Mouse (Mus musculus): ENCODE data around the gene Stxbp3.

The Stxbp3 gene

DNA sequence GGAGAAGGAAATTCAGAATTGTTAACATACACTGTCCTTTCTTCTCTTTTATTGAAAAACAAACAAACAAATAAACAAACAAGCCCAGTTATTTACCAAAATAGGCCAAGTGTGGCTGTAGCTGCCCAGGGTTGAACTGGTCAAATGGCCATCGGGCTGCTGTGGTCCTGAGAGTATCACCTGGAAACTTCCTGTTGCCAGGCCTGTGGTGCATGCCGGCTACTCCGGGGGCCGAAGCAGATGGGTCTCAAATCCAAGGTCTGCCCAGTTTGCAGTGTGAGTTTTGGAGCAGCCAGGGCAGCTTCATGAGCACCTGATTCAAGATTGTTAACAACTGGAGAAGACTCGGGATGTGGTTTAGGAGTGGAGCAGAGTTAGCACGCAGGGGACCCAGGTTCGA lies 74.8 kb downstream of the Stxbp3 start:
- in situ Hi-C loops (cut with MboI, MseI) = no loop called here

DNA sequence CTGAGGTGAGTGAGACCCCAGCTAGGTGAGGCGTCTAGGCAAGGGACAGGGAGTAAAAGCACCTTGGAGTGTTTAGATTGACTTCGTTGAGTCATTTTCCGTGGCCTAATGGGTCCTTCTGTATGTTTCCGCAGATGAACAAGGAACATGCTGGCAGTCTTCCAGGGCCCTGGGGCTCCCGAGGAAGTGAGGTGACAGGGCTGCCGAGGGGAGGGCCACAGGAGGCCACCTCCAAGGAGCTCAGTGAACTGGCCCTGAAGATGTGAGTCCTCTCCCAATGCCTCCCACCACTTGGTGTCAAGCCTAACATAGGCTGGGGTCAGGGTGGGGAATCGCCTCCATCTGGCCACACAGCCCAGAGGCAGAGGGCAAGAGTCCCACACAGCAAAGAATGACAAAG lies 75.3 kb downstream of the Stxbp3 start:
- in situ Hi-C loops (cut with MboI, MseI) = no loop called here

DNA sequence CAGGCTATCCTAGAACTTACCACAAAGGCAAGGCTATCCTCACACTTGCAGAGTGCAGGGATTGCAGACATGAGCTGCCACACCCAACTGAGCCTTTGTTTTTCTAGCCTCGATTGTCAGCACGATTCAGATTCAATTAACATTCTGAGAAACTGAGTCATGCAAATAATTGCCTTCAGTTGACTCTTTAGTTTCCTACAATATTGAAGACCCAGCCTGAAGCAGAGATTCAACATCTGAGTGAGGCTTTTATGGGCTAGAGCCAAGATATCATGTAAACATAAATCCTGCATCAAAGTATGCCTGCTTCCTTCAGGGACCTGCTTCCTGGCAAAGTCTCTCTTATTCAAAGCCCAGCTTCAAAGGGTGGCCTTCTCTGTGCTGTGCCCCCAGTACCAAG lies 76.6 kb downstream of the Stxbp3 start:
- in situ Hi-C loops (cut with MboI, MseI) = no loop called here

DNA sequence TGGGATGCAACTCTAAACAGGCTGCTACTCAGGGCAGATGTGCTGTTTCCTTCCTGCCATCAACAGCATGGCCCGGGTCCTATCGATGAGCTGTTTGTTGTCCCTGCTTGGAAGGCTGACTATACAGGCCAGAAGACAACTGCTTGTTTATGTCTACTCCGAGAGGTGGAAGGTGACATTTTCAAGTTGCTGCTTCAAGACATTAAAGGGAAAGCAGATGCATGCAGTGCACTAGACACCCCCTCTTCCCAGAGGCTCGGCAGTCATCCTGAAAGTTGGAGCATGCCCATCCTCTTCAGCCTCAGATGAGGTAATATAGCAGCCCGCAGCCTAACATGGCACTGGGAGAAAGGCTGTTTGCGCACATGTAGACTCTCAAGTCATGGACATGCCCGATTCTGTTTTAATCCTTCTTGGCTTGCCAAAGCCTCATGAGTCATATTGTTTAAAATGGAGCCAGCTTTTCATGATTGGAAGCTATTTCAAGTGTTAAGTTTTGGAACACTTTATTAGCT lies 77.7 kb downstream of the Stxbp3 start:
- in situ Hi-C loops (cut with MboI, MseI) = no loop called here

DNA sequence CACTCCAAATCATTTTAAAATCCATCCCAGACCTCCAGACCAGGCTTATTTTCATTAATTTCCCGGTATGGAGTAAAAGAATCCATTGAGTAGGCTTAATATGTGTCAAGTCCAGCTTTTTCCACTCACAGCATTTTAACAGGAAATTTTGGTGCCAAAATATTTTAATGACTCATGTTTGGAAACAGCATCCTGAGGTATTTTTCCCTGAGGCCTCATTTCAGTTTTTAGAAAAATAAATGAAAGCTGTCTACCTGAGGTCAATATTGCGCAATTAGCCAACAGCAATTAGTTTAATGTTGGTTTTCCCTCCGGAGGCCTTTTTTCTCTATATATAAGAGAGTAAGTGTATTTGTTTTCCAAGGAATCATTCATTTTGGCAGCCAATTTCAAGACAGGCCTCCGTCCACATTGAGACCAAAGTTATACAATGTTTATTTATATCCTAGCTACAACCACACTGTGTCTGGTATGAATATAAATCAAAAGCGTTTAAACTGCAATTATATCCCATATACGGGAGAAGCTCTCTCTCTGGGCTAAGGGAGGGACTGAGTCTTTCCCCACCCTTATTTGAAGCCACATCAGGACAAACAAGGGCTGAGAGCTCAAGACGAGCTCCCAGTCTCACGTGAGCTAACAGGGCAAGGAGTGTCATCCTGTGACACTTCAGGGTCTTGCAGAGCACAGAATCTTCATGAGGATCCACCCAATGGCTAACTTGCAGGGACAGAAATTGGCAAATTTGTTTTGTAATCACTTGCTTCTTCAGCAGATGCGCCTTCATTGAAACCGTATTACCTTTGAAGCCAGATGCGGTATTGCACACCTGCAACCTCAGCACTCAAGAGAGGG lies 80.5 kb downstream of the Stxbp3 start:
- in situ Hi-C loops (cut with MboI, MseI) = no loop called here

DNA sequence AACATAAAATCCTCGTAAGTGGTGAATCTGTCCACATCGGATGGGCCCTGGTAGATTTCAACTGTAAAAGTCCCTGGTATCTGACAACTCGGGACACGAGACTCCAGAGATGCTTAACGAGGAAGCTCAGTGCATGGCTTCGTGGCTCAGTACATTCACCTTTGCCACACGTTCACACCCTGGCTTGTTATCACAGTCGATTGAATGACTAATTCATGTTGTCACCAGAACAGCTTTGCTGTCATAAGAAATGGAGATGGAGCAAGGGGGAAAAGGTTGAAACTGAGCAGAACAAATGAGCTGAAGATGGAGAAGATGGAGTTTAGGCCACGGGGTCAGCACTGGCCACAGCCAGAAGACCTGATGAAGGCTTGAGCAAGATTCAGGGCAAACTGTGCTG lies 82.8 kb downstream of the Stxbp3 start:
- in situ Hi-C loops (cut with MboI, MseI) = no loop called here

DNA sequence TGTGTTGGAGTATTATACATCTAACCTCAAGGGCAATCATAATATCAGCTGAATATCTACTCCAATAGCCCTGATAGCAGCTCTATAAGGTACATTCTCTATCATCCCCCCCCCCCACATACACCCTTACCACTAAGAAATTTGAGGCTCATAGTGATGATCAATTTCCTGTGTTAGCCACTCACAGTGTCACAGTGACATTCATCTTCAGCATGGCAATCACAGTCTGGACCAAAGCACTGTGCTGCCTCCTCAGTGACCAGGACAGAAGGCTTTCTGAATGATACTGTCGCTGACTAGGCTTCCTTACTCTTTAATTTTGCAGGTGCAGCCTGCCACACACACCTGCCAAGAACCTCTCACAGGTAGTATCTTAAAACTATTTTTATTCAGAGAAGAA lies 84.2 kb downstream of the Stxbp3 start:
- in situ Hi-C loops (cut with MboI, MseI) = no loop called here

DNA sequence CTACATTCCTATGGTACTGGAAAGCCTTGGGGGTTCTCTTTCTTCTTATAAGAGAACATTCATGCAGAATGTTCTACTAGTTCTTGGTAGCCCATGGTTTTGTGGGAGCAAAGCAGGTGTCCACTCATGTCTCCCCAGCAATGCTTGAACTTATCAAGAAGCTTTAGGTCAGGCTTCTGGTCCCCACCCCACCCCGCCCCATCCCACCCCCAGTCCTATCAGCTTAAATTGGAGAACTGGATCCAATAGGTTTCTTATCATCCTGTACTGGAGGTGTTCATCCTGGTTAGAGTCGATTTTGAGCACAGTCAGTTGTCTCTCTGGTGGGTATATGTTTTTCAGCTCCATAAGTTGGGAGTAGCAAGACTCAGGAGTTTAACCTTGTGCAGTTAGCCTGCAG lies 84.8 kb downstream of the Stxbp3 start:
- in situ Hi-C loops (cut with MboI, MseI) = no loop called here

DNA sequence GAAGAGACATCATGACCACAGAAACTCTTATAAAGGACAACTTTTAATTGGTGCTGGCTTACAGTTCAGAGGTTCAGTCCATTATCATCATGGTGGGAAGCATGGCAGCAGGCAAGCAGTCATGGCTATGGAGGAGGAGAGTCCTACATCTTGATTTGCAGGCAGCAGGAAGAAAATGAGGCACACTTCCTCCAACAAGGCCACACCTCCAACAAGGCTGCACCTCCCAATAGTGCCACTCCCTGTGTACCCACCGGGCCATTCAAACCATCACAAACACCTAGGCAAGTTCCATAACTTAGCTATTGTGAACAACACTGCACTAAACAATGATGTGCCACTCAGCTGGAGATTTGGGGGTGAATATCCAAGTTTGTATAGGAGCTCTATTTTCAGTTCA lies 85.8 kb downstream of the Stxbp3 start:
- in situ Hi-C loops (cut with MboI, MseI) = no loop called here

DNA sequence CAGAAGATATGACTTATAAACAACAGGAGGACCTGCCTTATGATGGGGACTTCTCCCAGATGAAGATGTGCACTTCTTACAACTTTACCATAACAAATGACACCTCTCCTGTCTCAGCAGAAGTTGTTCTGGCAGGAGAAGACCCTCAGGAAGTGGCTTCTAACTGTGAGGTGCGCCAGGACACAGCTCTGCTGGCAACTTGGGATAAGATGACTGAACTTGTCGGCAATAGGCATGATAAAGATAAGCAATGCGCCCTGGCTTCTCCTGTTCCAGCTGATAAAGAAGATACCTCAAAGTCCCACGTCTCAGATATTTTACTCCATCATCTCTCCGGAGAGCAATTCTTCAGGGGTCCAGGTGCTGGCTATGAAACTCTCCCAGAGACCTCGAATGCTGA lies 88.6 kb downstream of the Stxbp3 start:
- in situ Hi-C loops (cut with MboI, MseI) = no loop called here

DNA sequence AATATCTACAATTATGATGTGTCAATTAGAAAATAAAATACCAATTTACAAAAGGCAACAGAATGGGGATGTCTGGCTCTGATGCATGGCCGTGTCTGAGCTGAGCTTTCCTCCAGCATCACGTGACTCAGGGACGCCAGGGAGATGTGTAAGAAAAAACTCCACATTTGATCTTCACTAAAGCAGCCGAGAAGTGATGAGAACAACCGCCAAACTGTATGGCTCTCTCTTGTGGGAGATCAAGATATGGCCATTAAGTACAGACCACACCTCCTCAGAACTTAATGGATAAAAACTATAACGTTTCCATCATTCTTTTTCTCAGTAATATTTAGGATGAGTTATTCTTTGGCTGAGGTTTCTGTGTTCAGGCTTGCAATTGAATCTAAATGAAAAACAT lies 89.3 kb downstream of the Stxbp3 start:
- in situ Hi-C loops (cut with MboI, MseI) = no loop called here

DNA sequence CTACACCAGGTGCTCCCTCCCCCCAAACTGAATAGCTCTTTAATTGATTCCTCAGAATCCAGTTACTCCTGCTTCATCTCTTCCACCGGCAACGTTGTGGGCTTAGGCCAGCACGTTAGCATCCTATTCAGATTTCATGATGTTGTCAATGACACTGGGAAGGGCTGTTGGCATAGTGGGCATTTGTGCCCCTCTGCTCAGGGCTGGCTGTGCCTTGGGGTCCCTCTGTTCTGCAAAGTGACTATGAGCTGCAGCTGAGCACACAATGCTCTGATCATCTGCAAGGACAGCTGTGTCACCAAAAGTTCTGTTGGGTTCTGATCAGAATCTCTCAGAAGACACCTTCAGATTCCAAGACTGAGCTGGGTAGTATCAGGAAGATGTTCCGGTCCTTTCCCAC lies 96.3 kb downstream of the Stxbp3 start:
- in situ Hi-C loops (cut with MboI, MseI) = no loop called here

All from regulatory T cell (primary cell).